Mouse (Mus musculus): ENCODE results near the gene Olfm2. TPM values are rescaled to one million over a fixed set of nuclear protein-coding genes. Genes with fewer than 3 reads are reported as not detected.

Olfm2 gene
- 0.06 and 0.12 TPM in 2 replicates for polyA plus RNA-seq (2012; rRNA removed)

DNA sequence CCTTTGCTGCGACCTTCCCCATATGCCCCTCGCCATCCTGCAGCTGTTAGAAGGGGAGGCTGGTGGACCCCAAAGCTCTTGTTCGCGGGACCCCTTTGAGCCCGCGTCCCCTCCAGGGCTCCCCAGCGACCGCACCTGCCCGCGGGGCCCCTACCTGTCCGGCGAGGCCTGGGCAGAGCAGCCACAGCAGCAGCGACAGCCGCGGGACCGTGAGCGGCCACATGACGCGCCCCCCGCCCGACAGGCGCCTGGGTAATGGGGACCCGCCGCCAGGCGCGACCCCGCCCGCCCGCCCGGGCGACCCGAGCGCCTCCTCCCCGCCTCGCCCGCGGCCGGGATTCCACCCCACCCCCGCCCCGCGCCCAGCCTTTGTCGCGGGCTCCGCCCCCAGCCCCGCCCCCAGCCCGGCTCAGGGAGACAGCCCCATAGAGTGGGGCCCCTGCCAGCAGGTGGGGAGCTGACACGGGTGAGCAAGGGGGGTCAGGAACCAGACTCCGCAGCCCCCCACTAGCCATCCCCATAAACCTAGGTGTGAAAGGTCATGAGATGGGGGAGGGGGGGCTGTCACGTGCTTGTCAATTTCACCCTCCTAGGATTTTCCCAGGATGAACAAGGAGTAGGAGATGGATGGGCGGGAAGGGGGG lies at the start of gene Olfm2:
TSS of gene Olfm2 (minus strand) at position 333 of the 644 bp plus-strand sequence.

DNA sequence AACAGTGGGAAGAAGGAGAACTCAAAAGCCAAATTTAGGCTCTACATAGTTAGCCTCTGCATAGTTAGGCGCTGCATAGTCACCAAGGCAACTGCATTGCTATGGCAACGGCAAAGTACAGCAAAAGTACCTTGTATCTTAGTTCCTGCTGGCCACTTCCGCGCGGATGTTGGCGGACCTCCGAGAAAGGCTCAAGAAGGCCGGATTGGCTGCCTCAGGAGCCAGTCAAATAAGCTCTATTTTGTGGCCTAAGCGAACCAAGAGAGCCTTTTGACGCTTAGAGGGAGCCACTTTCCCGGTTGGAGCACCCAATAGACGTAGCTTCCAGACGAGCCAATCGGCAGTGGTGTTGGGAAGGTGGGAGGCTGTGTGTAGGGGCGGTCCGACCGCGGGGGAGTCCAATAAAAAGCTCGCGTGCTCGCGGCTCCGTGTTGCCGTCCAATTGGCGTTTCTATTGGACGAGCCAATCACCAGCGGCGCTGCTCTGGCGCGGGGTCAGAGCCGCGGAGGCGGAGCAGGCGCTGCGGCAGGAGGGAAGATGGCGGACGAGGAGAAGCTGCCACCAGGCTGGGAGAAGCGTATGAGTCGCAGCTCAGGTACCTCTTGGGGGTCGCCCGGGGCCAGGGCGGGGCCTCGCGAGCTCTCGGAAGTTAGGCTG lies 94.4 kb downstream of the Olfm2 start, which contains the start of gene Pin1:
TSS of gene Pin1 (plus strand) at position 494 of the 658 bp plus-strand sequence.

DNA sequence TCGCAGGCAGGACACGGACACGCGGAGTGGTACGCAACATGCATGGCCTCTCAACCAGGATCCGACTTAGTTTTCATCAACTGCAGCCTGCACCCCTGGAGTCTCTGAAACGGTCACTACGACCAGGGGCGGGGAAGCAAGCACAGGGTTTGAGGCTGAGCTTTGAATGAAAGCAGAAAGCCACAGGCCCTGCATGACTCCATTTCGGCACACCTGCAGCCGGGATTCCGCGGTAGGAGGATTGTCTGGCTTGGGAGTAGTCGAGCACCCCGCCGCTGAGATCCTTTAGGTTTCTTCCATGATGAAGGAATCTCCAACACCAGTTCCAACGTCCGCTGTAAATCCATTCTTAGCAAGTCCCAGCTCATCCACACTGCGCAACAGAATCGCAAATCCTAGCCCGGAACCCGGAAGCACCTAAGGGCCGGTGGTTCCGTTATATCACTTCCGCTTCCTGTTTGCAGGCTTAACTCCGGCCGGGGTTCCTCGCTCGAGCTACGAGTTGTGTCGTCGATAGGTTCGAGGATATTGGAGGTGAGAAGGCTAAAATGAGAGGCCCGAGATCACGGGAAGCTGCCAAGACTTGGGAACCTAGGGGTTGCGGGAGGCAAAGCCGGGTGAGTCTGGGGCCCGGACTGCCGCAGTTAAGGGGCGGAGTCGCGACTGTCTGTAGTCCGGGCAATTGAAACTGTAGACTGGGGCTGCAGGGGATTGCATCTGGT lies 101.6 kb downstream of the Olfm2 start, which contains the start of gene Fbxl12:
TSS of gene Fbxl12 (minus strand) at position 408 of the 722 bp plus-strand sequence.

DNA sequence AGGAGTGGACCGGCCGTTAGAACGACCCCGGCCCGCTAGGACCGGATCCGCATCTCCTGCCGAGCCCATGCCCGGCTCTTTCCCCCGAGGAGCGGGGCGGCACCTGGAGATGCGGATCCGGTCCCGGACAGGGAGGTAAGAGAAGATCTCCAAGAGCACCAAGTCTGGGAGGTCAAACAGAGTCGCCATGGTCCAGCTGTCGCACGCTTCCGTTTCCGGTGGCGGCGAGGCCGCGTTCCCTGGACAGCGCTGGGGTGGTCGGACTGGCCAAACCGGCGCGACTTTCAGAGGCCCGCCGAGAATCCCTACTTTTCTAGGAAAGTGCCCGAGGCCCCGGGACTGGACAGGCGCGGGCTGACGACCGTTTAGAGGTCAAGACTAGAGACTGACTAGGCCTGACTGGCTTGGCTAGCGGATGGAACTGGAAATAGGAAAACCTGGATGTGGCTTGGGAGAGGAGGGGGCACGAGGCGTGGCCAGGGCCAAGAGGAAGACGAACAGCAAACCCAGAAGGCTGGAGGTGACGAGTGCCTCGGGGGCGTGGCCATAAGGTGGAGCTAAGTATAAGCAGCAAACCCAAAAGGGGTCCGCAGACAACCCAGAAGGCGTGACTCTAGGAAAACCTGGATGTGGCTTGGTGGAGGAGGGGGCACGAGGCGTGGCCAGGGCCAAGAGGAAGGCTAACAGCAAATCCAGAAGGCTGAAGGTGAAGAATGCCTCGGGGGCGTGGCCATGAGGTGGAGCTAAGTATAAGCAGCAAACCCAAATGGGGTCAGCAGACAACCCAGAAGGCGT lies 103.9 kb downstream of the Olfm2 start, which contains the start of gene Ubl5:
TSS of gene Ubl5 (plus strand) at position 778 of the 795 bp plus-strand sequence.

Other genes starting within 250 kb of the Olfm2 start
- gene Zfp266, start 224.9 kb downstream of the Olfm2 start, polyA plus RNA-seq (2012; rRNA removed): 4.9 and 5.8 TPM in 2 replicates
- gene Zfp846, start 165.1 kb downstream of the Olfm2 start, polyA plus RNA-seq (2012; rRNA removed): 1.6 and 1.9 TPM in 2 replicates
- gene Ubl5, start 103.5 kb downstream of the Olfm2 start, polyA plus RNA-seq (2012; rRNA removed): 192 and 193 TPM in 2 replicates
- gene Fbxl12, start 101.6 kb downstream of the Olfm2 start, polyA plus RNA-seq (2012; rRNA removed): 5.9 and 6.9 TPM in 2 replicates
- gene Pin1, start 94.3 kb downstream of the Olfm2 start, polyA plus RNA-seq (2012; rRNA removed): 12.3 and 13.3 TPM in 2 replicates
- 0.05 and 0.10 TPM in 2 replicates for gene Col5a3, start 68.7 kb upstream of the Olfm2 start, polyA plus RNA-seq (2012; rRNA removed)
- not detected in 2 replicates for gene Rdh8, start 72.2 kb upstream of the Olfm2 start, polyA plus RNA-seq (2012; rRNA removed)
- gene A230050P20Rik, start 122.3 kb upstream of the Olfm2 start, polyA plus RNA-seq (2012; rRNA removed): 10.5 and 12.0 TPM in 2 replicates
- 6.1 and 7.2 TPM in 2 replicates for gene Angptl6, start 133.4 kb upstream of the Olfm2 start, polyA plus RNA-seq (2012; rRNA removed)
- 75.4 and 82.4 TPM in 2 replicates for gene Ppan, start 141.8 kb upstream of the Olfm2 start, polyA plus RNA-seq (2012; rRNA removed)
- 102 and 113 TPM in 2 replicates for gene Eif3g, start 152.3 kb upstream of the Olfm2 start, polyA plus RNA-seq (2012; rRNA removed)
- gene Dnmt1, start 213.5 kb upstream of the Olfm2 start, polyA plus RNA-seq (2012; rRNA removed): 52.7 and 58.2 TPM in 2 replicates
- 1.2 and 1.4 TPM in 2 replicates for gene S1pr2, start 230.4 kb upstream of the Olfm2 start, polyA plus RNA-seq (2012; rRNA removed)

All from liver, embryonic 14 days (tissue).